Mouse (Mus musculus) myocyte (in vitro differentiated cells): ENCODE data around the gene Igll1.

Experiments
- POLR2A ChIP-seq: IDR thresholded peaks from one replicate; pipeline ENCODE4 v1.6.1; 2011; ENCODE audit warnings: low read depth, mild to moderate bottlenecking, control low read depth, moderate library complexity; ENCODE audit not compliant: insufficient read length
- SRF ChIP-seq: IDR thresholded peaks from one replicate; pipeline ENCODE4 v1.6.1; 2011; ENCODE audit warnings: low read depth; ENCODE audit not compliant: control insufficient read depth, insufficient read length
- USF1 ChIP-seq: IDR thresholded peaks from one replicate; pipeline ENCODE4 v1.6.1; 2011; ENCODE audit warnings: low read depth, mild to moderate bottlenecking, control low read depth, moderate library complexity

DNA sequence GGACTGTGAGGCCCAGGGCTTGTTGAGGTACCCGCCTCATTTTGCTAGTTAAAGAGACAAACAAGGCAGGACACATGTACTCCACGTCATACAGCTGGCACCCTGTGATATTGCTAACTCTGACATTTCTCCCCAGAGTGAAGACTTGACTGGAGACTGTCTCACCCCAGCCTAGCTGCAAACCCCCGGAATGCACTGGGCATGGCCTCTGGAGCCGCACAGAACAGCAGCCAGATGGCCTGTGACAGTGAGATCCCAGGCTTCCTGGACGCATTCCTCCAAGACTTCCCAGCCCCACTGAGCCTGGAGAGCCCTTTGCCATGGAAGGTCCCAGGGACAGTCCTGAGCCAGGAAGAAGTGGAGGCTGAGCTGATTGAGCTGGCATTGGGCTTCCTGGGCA, 39.4 kb upstream of the Igll1 start:
- TF ChIP-seq SRF = no peak
- TF ChIP-seq POLR2A = no peak
- TF ChIP-seq USF1 = no peak
